Mouse (Mus musculus): ENCODE measurements around the gene Insyn1.

Insyn1 gene

DNA sequence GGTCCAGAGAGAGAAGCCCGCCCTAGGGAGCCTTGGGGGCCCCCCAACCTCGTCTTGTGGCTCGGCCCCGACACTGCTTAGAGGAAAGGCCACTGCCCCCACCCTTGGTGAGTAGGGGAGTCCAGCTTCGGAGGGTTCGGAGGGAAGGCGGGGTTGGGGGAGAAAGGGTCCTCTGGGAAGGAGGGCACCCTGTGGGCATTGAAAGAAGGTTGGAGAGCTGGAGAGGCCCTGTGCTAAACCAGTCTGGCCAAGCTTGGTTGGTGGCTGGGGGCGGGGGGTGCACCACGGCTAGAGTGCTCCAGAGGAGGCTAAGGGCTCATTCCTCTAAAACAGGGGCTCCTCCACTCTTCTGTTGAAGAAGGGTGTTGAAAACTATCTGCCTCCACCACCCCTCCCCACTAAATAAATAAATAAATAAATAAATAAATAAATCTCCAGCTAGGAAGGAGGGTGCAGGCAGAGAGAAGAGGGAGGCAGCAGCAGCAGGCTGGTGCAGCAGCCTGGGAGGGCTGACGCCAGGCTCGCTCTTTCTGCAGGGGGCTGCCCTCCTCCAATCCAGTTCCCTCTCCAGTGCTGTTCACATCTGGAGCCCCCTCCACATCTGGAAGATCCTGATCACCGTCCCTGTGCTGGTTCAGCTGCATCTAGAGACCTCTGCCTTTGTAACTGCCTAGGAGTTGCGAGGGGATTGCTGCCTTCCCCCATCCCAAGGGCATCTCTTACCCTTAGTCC, 896 bp downstream of the Insyn1 start:
- no peak for DNase-seq

DNA sequence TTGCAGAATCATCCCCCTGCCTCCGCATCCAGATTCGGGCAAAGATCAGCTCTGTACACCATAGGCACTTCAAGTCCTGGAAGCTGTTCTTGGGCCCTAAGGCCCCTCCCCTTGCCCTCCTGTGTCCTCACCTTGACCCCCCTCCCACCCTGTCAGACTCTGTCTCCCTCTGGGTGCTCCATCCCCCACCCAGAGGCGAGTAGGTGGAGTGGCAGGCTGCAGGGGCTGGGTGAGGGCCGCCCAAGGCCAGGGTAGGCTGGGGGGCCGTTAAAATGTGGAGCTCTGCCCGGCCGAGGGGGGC, 1.4 kb downstream of the Insyn1 start:
- DNase-seq: no peak

DNA sequence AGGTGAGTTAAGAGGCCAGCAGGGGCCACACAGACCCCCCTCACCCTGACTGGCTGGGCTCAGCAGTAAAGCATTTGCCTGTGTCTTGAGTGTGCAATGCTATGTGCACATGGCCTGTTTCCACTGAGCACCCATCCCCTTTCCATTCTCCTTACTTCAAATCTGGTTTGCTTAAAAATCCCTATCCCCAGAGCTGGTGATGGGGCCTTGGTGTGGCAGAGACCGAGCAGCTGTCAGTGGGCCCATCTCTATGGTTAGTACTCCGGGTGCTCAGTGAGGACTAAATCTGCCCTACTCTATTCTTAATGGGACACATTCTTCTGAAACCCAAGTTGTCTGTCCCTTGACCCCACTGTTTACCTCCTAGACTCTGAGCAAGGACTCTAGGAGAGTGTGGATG, 2.0 kb downstream of the Insyn1 start:
- peak; percentile 20 for DNase-seq

- no peak for DNase-seq
Observed at GRCm38 (mm10) chr9:58495035-58495434, 6.6 kb downstream of the Insyn1 start.

- no peak for DNase-seq
Observed at GRCm38 (mm10) chr9:58496470-58497182, 8.2 kb downstream of the Insyn1 start.

DNA sequence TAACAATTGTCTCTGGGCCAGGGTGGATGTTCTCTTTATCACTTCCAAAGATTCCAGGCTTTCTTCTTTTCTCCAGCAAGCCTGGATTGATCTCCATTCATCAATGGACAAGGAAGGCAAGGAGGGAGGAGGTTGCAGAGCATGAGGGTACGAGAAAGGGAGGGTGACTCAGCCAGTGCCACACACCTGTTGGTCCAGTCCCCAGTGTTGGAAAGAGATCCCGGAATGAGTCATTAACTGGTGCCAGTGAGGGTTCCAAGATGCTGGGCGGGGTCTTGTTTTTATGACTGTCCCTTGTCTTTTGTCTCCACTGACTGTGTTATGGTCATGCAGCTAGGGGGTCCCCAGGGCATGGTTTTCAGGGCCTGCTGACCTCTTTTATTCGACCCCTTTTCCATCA, 9.5 kb downstream of the Insyn1 start:
- DNase-seq: no peak

- DNase-seq: no peak
Observed at GRCm38 (mm10) chr9:58500946-58501345, 12.5 kb downstream of the Insyn1 start.

GRCm38 (mm10) chr9:58507216-58508005, 19.0 kb downstream of the Insyn1 start:
- DNase-seq: no peak

DNA sequence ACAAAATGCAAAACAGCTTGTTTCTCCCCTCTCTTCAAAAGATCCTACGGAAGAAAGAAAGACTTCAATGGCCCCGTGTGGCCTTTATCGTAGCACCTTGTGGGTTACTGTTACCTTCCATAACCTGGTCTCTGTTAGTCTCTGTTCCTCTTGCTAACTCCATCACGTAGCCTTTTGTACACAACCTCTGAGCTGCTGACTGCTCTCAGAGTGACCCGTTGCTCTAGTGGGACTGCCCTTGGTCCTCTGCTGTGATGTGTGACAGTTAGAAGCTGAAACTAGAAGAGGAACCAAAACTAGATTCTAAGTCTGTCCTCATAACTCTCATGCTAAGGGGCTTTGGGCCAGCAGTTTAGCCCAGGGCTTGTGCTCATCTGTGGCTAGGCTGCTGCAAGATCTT, 22.0 kb downstream of the Insyn1 start:
- DNase-seq: peak; percentile 21

DNA sequence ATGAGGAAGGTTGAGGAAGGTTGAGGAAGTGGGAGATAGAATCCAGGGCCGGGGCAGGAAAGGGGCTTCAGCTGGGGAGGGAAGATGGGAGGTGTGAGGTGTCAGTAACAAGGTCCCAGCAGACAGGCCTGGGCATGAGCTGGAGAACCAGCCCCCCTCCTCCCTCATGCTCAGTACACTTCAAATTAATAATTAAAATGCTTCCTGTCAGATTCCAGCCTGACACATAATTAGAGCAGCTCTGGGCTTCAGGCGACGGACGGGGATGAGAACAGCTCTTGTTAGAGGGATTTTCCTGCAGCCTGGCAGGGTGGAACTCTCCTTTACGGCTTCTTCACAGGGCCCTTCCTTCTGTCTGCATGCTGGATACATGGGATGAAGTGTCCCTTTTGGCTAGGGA, 25.3 kb downstream of the Insyn1 start:
- no peak for DNase-seq

- no peak for DNase-seq
Observed at GRCm38 (mm10) chr9:58516480-58516879, 28.1 kb downstream of the Insyn1 start.

DNA sequence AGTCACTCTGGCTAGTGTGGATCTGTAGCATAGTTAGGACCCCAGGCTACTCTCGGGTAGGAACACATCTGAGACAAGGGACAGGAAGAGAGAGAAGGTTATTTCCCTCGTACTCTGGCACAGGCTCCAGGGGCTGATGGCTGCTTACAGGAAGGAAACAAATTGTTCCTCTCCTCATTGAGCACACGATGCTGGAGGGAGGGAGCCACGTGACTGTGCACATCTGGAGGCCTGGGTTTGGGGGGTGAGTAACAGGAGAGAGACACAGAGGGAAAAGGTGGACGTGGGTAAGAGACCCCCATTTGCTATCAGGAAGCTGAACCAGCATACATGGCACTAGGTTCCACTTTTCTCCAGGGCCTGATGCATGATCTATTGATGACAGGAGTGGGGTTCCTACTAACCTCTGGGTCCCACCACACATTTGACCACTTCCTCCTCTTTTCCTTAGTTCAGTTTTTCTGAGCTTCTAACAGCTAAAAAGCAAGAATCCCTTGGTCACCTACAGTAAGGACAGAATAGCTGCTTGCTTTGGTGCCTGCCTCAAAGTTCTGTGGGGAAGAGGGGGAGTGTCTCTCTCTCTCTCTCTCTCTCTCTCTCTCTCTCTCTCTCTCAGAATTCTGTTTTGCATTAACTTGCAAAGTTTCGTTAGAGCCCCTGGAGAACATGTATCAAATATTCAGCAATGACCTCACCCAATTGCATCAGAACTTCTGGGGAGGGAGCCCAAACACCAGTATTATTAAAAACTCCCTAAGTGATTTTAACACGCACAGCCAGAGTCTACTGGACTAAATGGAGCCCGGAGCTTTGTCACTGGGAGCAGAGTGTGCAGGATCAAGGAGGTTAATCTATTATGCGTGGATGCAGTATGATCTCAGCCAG, 29.7 kb downstream of the Insyn1 start:
- DNase-seq: no peak

- no peak for DNase-seq
Observed at GRCm38 (mm10) chr9:58519953-58520352, 31.6 kb downstream of the Insyn1 start.

DNA sequence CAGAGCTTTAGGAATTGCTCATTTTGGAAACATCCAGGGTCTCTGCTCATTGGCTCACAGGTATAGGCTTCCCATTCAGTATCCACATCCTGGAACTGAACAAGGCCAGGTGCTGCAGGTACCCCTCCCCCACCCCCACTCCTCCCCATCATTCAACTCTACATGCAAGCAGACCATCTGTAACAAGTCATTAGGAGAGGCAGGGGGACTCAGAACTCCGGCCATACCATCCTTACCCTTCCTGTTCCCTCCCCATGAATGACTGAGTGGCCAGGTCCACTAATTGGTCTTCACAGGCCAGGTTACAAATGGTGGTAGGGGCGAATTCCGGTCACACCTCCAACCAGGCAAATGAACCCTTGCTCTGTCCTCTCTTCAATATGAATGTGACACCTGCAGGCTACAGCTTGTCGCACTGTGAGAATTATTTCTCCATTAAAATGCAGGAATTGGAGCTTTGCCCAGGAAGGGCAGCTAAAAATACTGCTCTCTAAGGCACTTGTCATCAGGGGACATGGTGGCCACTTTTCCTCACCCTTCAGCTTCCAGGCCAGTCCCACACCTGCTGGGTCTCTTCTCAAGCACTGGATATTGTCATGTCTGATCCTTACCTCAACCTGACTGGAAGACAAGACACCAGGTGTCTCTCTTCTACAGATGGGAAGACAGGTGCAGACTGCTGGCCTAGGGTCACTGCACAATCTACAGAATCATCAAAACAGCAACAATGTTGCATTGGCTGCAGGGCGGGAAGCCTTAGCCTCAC, 32.6 kb downstream of the Insyn1 start:
- DNase-seq: no peak

DNA sequence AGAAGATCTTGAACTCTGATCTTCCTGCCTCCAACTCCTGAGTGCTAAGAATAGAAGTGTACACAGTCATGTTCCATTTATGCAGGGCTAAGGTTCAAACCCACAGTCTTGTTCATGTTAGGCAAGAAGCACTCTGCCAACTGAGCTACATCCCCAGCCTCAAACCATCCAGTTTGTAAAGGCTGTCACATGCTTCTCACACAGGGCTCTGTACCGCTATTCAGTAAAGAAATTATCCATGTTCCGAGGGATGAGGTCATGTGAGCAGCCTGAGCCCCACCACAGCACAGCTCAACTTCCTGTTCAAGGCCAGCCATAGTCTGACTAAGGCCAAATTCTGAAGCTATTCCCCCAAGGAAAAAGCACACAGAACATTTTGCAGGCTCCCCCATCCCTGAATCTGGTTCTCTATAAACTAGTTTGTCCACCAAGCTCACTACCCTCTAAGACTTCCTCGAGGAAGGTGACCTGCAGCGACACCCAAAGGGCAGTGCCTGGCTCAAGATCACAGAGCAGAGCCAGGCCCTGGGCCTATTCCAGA, 33.5 kb downstream of the Insyn1 start:
- DNase-seq: no peak

DNA sequence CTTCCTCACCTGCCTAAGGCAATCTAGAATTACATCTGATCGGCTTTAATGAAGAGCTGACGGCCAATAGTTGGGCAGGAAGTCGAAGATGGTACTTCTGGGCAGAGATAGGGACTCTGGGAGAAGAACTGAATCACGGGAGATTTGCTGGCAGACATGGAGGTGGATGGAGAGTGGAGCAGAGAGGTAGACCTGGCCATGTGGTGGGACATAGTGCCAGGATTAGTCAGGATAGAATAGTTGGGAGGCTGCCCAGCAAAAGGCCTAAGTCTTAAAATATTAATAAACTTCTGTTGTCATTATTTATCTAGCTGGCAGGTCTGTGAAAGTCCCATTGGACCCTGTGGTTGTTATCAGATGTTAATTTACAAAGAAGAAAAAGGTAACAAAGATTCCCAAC, 36.7 kb downstream of the Insyn1 start:
- no peak for DNase-seq

- DNase-seq: no peak
Observed at GRCm38 (mm10) chr9:58527841-58528240, 39.4 kb downstream of the Insyn1 start.

DNA sequence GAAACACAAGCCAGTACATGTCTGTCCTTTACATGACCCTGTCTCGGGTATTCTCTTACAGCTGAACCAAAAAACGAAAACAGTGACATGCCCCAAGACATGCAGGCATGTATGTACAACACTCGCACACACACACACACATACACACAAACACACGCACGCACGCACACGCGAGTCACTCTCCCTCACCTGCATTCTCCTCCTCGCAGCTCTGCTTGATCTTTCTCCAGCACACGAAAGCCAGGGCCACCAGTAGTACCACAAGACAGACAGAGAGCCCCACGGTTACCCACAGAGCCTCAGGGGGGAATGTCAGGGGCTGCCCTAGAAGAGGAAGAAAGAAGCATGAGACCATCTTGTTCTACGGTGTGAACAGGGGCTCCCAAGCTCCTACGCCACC, 42.0 kb downstream of the Insyn1 start:
- no peak for DNase-seq

GRCm38 (mm10) chr9:58532236-58532635, 43.8 kb downstream of the Insyn1 start:
- no peak for DNase-seq

DNA sequence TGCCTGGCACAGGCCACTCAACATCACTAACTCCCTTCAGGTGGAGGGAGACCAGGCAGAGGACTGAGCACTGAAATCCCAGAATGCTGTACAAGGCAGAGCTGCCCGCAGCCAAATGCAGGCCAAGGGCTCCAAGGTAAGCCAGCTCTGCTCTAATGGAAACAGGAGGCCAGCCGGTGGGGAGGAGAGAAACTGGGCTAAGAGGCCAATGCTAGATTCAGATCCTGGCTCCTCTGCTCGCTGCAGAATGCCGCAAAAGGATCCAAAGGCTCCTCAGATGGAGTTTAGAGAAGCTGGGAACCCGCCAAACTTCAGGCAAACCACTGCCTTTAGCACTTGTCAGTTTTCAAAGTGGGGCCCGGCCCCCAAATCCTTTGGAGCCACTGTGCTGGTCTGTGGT, 44.9 kb downstream of the Insyn1 start:
- DNase-seq: no peak

GRCm38 (mm10) chr9:58534766-58535165, 46.4 kb downstream of the Insyn1 start:
- peak; percentile 90 for DNase-seq

Data from lung, postnatal 36 days (tissue).